Mouse (Mus musculus): ENCODE data around the gene Lag3.
"Not testable (repeated sequence)": the region's sequence is repeated elsewhere in the genome, so short reads cannot be mapped to it uniquely, and the experiment has no call there.

Lag3 gene

DNA sequence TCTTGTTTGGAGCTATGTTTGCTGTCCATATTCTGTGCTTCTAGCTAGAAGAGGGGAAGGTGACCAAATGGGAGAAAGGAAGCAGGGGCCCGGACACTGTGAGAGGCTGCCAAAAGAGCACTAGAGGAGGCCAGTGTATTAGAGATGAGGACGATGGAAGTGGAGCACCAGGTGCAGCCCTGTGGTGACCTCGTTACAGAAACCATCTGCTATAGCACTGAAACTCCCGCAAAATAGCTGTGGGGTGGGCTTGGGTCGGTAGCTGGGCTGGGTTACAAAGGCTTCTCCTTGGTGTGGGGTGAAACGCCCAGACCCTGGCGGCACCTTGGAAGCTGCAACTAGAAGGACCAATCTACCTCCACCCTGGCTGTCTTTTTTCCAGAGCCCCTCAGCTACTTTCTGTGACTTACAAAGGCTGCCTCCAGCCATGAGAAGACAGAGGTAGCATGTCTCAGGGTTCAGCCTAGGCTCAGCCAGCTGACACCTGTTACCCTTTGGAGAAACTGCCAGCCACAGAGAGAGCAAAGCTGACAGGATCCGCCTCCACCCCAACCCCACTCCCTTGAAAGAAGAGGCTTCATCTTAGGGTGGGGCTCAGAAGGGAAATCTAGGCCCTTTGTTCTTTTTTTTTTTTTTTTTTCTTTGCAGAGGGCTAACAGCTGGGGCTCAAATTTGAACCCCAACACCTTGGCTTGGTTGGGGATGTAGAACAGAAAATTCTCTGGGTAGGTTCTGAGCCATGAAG, 11.3 kb downstream of the Lag3 start:
- DNase-seq (ENCODE audit: low spot score): no peak

DNA sequence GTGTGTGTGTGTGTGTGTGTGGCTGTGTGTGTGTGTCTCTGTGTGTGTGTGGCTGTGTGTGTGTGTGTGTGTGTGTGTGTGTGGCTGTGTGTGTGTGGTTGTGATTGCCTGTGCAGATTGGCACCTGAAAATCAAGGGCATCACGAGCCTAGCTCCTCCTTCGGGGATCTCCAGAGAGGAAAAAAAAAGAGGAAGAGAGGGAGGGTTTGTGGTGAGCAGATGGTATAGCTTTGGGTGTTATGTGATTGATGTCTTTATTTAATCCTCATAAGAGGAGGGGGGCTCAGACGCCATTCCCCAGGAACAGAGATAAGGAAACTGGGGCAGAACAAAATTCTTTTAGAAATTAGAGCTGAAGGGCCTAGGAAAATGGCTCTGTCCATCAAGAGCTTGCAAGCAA, 13.1 kb downstream of the Lag3 start:
- DNase-seq (ENCODE audit: low spot score): no peak

DNA sequence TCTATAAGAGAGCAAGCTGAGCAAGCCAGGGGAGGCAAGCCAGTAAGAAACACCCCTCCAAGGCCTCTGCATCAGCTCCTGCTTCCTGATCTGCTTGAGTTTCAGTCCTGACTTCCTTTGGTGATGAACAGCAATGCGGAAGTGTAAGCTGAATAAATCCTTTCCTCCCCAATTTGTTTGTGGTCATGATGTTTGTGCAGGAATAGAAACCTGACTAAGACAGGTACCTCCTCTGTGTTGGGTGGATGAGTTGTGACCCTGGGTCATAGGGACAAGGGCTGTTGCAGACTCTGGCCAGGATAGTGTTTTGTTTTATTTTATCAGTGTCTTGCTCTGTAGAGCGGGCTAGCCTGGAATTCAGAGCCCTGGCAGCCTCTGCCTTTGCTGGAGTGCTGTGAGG, 17.4 kb downstream of the Lag3 start:
- not testable (repeated sequence) for DNase-seq (ENCODE audit: low spot score)

DNA sequence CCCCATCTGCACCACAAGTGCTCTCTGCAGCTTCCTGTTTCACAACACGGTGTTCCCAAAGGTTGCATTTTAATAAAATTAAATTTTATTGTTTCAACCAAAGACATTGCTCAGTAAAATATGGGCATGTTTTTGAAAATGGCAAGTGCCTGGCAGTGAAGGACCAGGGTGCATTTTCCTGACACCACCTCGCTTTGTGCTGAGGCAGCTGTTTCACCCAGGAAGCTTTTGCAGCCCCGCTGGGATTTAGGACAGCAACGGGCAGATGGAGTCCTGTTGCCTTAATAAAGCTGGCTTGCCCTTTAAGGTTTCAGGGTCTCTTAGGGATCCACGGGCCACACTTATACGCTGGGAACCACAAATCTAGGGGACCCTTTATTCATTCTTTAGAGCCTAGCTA, 20.5 kb downstream of the Lag3 start:
- DNase-seq (ENCODE audit: low spot score): no peak

DNA sequence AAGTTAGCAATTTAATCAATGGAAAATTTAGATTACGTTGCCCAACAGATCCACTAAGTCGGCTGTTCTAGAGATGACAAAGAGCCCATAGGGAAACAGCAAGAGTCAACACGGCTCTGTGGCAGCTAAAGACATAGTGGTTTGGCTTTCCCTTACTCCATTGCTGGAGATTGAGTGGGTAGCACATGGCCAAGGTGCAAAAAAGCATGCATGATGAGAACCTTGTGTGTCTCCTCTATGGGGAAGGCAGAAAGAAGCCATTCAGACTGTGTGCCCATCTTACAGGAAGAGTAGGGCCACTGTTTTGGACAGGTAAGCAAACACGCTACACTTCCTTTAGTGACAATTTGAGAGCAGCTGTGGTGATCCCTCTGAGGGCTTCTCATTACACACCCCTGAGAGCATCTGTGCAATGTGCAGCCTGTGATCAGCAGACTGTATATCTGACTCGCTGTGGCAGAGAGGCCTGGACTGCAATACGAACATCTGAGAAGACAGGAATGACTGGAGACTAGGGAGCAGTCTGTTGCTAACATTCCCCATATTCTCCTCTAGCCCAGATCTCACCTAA, 22.9 kb downstream of the Lag3 start:
- no peak for DNase-seq (ENCODE audit: low spot score)

DNA sequence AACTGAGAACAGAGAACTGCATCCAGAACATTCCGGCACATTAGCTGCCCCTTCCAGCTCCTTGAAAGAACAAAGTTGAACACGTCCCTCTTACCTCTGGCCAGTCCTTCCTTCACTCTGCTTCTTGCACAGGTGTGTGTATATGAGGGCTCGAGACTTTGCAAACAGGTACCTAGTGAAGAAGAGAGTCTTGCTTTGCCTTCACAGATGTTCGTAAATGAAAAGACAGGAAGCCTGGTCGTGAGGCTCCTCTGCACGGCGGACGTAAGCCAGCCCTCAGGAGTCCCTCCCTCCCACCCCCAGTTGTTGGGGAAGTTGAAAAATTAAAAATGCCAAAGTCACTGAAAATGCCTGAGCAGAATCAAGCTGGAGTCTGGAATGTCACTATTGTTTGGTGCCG, 23.5 kb downstream of the Lag3 start, which contains the start of gene Cd4:
Gene Cd4, minus strand, starts transcription at position 236 of the 400 bp plus-strand sequence.
- DNase-seq (ENCODE audit: low spot score): no peak

DNA sequence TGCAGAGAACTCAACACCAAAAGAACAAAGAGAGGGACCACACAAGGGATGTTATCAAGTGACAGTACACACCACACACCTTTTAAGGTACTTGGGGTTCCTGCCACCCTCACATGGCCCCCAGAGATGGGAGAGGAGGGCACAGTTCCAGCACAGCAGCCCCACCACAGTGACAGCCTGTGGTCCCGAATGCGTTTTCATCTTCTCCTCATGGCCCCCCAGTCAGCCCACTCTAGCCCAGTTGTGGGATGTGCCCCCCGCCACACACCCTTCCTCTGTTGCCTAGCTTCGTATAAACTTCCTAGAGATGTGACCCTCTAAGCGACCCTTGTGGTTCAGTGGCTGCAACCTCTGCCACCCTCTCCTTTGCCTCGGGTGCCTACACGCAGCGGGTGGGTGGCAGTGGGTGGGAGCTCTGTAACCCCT, 25.5 kb downstream of the Lag3 start:
- DNase-seq (ENCODE audit: low spot score): no peak

DNA sequence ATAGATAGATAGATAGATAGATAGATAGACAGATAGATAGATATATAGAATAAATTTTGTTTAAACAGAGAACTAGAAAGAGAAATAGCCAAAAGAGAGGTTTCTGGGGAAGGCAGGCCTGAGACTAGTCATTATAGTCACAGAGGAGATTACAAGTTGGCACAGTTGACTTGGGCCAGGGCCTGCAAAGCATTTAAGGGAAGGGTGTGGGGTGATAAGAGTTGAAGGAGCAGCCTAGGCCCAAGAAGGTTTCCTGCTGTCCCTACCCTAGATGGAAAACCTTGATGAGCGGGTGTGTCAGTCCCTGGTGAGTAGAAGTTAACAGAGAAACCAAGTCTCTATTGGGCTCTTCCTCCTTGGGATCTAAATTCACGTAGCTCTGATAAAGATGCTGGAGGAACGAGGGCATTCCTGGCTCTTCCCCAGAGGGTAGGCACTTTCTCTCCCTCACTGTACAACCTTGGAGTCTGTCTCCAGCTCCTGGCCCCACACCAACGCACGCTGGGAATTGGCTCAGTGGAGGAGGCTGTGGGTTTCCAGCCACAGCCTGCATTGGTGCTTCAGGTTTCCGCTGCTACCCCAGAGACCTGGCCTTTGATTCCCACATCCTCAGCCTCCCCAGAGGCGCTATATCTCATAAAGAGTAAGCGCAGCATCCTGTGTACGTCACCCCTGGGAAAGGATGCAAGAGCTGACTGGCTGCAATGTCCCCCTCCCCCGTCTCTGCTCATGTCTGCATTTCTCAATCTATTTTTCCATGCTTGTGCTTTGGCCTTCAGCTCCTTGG, 26.6 kb downstream of the Lag3 start:
- DNase-seq (ENCODE audit: low spot score): no peak

DNA sequence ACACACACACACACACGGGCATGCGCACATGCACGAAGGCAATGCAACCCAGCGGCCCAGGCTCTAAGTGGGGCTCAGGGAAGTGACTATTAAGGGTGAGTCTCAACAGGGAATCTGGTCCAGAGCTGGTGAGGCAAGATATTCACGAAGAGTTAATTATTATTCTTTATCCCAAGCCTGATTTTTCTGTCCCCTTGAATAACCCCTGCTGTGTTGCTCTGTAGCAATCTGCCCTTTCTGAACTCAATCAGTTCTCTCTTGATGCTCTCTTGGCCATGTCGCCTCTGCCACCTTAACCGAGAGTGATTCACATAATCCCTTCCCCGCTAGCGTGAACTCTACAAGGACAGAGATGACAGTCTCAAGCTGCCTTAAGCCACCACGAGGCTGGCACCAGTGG, 28.2 kb downstream of the Lag3 start:
- DNase-seq (ENCODE audit: low spot score): no peak

DNA sequence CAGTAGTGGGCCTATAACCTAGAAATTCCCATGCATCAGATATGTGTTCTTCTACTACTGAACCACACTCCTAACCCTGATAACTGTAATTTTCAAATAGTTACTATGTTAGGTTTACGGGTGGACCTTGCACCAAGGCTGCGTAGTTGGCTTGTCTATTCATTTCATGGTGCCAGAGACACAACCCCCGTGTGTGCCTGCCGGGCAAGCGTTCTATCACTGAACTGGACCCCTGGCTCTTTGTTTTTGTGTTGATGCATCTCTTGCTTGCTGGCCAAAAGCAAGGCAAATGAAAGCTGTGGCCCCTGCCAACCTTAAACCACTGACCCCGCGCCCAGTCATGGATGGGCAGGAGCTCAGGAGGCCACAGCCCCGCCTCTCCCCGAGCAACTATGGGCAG, 29.7 kb downstream of the Lag3 start:
- DNase-seq (ENCODE audit: low spot score): no peak

DNA sequence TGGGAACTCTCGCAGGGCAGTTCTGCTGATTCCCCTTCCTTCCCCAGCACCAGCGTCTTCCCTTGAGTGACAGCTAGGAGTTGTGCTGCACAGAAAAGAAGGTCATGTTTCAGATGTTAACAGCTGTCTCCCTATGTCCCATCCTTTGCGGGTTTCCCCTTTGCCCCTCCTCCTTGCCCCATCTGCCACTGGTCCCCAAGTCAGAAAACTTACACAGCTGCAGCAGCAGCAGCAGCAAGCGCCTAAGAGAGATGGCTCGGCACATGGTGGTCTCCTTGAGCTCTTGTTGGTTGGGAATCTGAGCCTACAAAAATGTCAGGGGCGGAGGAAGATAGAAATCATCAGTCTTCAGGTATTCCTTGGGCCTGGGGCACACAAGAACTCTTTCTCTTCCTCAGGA, 32.1 kb downstream of the Lag3 start:
- no peak for DNase-seq (ENCODE audit: low spot score)

DNA sequence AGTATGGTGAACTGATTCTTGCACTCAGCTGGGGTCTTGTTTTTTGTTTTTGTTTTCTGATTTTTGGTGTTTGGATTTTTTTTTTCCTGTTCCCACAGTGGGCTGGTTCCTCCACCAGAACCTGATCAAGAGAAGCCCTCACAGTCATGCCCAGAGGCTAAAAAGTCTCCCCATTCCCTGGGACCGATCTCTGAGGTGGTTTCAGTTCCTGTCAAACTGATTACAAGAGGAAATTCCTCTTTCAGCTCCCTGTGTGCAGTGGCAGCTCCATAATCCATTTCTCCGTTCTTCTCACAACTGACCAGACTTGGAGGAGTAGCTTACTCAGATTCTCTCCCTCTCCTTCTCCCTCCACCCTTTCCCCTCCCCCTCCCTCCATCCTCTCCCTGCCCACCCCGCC, 37.2 kb downstream of the Lag3 start:
- DNase-seq (ENCODE audit: low spot score): no peak

DNA sequence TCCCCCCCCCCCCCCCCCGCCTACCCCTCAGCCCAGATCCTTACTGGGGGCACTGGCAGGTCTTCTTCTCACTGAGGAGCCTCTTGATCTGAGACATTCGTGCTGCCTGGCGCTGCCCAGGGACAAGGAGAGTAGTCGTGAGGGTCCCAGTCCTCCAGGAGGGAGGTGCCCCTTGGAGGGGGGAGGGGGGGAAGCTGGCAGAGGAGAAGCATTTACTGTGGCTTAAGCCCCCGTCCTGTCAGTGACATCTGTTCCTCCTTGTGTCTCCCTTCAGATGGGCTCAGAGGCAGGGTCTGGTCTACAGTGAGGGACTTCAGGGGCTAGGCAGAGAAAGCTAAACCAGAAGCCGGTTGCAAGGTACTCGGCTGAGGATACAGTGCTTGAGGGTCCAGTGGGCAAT, 44.9 kb downstream of the Lag3 start:
- DNase-seq (ENCODE audit: low spot score): no peak

DNA sequence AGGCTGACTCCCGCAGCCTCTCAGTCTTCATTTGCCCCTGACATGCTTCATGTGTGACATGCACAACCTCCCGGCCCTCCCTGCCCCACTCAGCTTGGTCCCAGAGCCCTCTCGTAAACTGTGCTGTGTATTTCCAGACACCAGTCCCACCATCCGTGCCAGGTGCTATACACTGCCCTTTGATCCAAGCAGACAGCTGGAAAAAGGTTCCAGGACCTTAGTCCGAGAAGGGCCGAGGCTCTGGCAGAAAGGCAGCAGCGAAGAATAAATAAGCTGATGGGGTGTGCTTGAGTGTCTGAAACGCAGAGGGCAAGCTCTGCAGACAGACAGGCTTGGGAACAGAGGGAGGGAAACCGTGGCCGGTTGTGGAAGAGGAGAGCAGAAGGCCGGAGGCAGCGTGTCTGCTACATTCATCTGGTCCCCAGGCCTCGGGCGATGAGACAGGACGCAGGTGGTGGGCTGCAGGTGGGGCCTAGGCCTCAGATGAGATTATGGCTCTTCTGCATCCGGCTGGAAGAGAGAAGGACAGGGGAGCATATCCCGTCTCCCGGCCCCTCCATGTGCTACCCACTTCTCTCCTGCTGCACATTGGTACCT, 45.6 kb downstream of the Lag3 start:
- no peak for DNase-seq (ENCODE audit: low spot score)

DNA sequence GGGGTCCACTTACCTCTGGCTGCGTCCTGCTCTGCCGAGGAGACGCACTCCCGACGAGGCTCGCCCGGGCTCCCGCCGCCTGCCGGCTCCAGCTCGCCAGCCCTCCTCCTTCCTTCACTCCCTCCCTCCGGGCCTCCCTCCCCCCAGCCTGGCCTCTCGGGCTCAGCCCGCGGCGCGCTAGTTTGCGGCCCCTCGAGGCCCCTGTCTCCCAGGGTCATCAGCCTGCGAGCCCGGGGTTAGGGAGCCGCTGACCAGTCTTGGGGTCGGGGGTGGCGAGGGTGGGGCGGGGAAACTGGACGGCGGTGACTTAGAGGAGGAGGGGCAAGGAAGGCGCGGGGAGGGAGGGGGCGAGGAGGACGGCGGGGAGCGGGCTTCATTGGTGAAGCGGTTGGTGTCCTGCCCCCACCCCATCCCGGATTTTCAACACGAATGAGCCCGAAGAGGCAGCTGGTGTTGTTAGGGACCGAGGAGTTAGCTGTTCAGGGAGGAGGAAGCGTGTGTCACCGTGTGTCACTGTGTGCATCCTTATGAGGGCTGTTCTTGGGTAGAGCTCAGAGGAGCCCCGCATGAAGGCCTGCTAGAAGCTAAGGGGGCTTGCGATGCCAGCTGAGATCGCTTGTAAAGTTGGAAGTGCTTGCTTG, 47.7 kb downstream of the Lag3 start, which contains the start of gene Gpr162:
Gene Gpr162, minus strand, starts transcription at position 326 of the 641 bp plus-strand sequence.
- DNase-seq (ENCODE audit: low spot score): peak; percentile 73

DNA sequence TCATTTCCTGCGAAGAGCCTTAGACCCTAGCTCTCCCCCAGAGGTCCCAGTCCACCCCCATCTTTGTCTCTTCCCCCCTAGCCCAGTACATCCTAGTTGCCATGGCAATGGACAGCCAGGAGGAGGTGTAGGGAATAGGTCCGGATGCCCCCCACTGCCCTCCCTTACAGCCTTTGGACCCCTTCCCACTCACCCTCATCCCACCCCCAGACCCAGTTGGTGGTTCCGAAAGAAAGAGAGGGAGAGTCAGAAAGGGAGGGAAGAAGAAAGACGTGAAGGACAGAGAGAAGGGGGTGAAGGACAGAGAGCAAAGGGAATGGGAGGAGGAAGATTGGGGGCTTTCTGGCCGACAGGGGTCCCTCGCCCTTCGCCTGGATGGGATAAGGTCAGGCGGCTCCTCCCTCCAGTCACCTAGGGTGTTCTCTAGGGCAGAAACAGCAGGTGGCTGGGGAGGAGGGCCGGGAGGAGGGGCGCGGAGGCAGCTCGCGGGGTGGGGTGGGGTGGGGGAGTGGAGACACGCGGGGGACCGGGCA, 48.3 kb downstream of the Lag3 start:
- no peak for DNase-seq (ENCODE audit: low spot score)

DNA sequence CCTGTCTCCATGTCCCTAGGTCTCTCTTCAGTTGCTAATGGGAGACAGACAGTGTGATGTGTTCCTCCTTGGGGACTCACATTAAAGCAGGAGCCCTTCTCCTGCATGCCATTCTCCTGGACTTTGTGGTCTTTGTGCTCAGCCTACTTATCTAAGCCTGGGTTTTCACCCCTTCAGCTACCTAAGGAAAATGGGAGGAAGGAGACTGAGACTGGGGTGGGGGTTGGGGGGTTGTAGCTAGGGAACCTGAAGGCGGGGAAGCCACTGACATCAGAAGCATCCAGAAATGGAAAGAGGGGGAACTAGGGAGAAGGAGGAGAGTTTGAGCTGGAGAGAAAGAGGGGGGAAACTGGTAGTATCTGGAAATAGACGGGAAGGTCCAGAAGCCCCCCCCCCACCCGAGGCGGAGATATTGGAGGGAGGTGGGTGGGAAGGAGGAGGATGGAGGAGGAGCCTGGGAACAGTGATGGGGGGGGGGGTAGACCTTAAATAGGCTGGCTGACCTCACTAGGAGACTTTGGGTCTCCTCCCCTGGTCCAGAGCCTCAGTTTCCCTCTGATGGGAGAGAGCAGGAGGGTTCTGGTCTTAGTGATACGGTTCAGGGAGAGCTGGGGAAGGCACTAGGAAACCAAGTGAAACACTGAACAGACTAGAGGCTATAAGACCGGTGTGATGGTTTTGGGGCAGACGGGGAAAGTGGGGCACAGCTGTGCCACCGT, 48.9 kb downstream of the Lag3 start:
- DNase-seq (ENCODE audit: low spot score): no peak

DNA sequence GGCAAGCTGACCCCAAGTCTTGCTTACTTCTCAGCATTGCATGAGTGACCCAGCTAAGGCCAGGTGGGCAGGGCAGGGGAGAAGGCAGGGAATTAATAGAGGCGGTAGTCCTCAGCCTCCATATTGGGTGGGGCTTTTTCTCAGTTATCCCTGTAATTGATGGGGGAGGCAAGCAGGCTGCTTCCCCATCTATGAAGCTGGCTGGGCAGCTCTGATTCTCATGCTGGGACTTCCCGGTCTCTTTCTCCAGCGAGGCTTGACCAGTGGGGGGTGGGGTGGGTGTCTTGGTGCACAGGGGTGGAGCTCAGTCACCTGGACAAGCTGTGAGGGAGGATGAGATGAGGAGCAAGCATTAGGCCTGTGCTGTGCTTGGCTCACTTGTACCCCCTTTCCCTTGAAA, 49.7 kb downstream of the Lag3 start:
- no peak for DNase-seq (ENCODE audit: low spot score)

DNA sequence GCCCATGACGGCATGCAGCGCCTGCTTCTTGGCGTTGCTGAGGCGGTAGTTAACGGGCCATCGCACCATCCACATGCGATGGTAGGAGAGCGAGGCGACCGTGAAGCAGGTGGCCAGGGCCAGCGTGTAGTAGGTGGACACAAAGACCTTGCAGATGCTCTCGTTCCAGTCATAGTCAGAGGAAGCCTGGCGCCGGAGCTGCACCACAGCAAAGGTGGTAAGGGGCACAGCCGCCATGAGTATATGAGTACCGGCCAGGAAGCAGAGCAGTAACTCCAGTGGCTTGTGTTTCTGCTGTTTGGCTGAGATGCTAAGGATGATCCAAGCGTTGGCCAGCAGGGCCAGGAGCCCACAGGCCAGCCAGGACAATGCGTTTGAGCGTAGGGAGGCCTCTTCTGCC, 50.2 kb downstream of the Lag3 start:
- DNase-seq (ENCODE audit: low spot score): no peak

DNA sequence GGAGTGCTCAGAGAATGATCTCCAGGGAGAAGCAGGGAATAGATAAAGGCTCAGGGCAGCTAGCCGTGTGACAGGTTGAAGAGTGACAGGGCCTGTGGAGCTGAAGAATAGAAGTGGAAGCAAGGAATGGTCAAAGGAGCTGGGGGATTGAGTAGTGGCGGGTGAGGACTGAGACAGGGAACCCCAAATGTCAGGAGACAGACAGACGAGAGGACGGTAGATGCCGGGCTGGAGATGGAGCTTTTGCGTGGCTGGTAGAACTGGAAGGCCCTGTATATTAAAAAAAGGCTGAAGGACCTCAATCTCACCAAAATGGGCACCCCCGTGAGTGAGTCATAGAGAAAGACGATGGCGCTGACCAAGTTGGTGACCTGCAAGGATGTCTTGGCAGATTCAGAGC, 51.0 kb downstream of the Lag3 start:
- no peak for DNase-seq (ENCODE audit: low spot score)

DNA sequence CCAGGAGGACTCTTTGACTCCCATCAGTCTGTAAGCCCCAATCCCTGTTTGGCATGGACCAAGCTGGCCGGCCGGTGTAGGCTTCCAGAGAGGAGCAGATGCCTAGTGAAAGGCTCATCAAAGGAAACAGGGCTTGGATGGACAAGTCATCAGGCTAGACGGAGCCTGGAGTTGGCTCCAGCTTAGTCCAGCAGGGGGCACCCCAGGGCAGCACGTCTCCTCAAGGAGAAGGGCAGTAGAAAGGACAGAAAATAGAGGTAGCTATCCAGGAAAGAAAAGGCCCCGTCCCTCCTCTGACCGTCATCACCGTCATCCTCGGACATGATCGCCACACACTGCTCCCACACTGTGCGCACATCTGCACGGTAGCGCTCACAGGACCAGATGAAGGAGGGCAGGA, 51.8 kb downstream of the Lag3 start:
- DNase-seq (ENCODE audit: low spot score): peak; percentile 89
